Mouse (Mus musculus): ENCODE results near the gene 1700080E11Rik. TPM values are rescaled to one million over a fixed set of nuclear protein-coding genes. Genes with fewer than 3 reads are reported as not detected.

1700080E11Rik gene
- total and polyA plus RNA-seq, 3 experiments = not detected

GRCm38 (mm10) chr9:105100807-105101570, 43.9 kb downstream of the 1700080E11Rik start:
- H3K4me1 ChIP-seq (ENCODE audit: control insufficient read depth, insufficient read depth, low read length) = no peaks in the 10 kb centered on the region
- H3K27ac ChIP-seq = no peak overlapping the region
- WGBS = 49% methylated on average over 15 of the region's 15 CpGs
- H3K36me3 ChIP-seq (ENCODE audit: control insufficient read depth, insufficient read depth, low read length) = no peaks in the 10 kb centered on the region
- no peak overlapping the region for H3K4me3 ChIP-seq
- intact Hi-C loops (cut with DNase I) = no loop called here
- no peak overlapping the region for H3K9ac ChIP-seq (ENCODE audit: low read depth, low read length)
- no peaks in the 10 kb centered on the region for H3K79me2 ChIP-seq (replicated peaks; ENCODE audit: control insufficient read depth, insufficient read depth, low read length)
- H3K27me3 ChIP-seq (ENCODE audit: control insufficient read depth, insufficient read depth, low read length) = no peaks in the 10 kb centered on the region
- no peak for TF ChIP-seq POLR2A (IDR thresholded peaks at IDR 0.05; ENCODE audit: insufficient read depth, low read depth, low read length)
- TF ChIP-seq EP300 (IDR thresholded peaks at IDR 0.05; ENCODE audit: insufficient read depth, low read depth, low read length) = no peak
- no peak for TF ChIP-seq CTCF (IDR thresholded peaks at IDR 0.05)
- no peak for DNase-seq

Other genes starting within 250 kb of the 1700080E11Rik start
- gene Mrpl3, start 91.9 kb downstream of the 1700080E11Rik start, total RNA-seq (2021) = 100 to 1,000 TPM; 174 to 183 TPM
- 72.3 and 92.3 TPM in 2 replicates for gene Mrpl3, start 91.9 kb downstream of the 1700080E11Rik start, polyA plus RNA-seq (2012; rRNA removed)
- gene Nudt16, start 13.3 kb downstream of the 1700080E11Rik start, total RNA-seq (2021) = 1 to 10 TPM; 4.5 to 7.5 TPM
- gene Nudt16, start 13.3 kb downstream of the 1700080E11Rik start, polyA plus RNA-seq (2012; rRNA removed) = 4.5 and 5.3 TPM in 2 replicates